Mouse (Mus musculus): ENCODE measurements around the gene Lamb3.

Lamb3 gene

GRCm38 (mm10) chr1:193337787-193338310 is 130.3 kb downstream of the Lamb3 start:
- peak; percentile 47 for DNase-seq (ENCODE audit: low read depth, low spot score)

DNA sequence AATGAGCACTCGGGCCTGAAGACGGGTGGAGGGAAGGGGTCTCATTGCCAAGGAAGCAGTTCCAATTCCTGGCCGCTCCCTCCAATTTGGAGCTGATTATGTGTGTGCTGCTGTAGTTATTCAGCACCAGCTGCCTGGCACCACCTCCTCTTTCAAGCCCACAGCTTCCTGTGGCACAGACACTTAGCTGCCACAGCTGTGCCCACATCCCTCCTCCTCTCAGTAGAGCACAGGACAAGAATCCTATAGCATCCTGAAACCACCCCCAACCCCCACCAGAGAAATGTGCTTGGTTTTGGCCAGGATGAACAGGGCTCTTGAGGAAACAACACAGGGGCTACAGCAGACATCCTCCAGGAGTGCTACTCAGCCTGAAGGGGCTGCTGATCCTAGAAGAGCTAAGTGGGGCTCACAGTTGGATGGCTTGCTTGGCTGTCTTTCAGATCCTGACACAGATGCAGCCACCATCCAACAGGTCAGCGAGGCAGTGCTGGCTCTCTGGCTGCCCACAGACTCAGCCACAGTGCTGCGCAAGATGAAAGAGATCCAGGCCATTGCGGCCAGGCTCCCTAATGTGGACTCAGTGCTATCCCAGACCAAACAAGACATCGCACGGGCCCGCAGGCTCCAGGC is 131.0 kb downstream of the Lamb3 start:
- peak; percentile 75 for DNase-seq (ENCODE audit: low read depth, low spot score)

DNA sequence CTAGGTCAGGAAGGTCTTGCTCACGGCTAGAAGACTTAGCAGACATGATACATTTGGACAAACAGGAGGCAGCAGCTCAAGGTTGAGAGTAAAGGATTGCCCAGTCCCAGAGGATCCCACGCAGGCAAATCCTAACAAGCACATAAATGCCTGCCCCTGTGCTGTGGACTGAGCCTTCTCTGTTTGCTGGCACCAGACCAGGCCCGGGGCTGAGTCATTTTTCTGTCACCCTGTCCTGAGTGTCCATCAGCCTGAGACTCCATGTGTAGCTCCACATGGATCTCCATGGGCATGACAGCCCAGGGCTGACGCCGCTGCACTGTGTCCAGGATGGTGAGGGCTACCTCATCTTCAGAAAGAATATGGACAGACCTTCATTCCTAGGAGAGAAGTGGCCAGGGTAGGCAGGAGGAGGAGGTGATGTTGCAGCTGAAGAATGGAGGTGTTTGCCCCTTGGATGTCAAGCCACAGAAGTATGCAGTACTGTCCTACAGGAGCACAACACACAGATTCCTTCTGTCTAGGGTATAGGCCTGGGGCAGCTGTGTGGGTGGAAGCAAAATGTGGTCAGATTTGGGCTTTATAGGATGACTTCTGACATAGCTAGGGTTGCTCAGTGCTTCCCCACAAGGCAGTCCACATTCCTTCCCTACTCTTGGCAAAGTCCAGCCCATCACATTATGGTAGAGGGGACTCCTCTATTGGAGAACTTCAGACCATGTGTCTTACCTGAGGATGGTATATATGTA is 134.9 kb downstream of the Lamb3 start:
- no peak for DNase-seq (ENCODE audit: low read depth, low spot score)

- no peak for DNase-seq (ENCODE audit: low read depth, low spot score)
Measured at GRCm38 (mm10) chr1:193343853-193344252, 136.4 kb downstream of the Lamb3 start.

GRCm38 (mm10) chr1:193344976-193345375 is 137.5 kb downstream of the Lamb3 start:
- DNase-seq (ENCODE audit: low read depth, low spot score), result peak; percentile 49

DNA sequence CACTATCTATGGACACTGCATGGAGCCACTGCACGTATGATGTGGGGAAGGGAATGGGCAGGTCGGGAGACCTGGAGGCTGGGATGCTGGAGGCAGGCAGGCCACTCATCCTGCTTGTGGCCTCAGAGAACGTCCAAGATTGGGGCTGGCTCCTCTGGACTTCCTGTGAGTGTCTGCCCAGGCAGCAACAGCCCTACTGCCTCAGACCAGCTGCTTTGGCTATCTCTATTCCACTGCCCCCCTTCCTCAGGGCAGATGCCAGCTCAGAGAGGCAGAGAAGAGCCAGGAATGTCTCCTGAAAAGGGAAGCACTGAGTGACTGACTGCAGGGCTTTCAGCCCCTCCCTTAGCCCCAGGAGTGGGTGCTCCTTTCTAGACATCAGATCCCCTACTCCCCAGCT is 139.4 kb downstream of the Lamb3 start:
- DNase-seq (ENCODE audit: low read depth, low spot score), result no peak

DNA sequence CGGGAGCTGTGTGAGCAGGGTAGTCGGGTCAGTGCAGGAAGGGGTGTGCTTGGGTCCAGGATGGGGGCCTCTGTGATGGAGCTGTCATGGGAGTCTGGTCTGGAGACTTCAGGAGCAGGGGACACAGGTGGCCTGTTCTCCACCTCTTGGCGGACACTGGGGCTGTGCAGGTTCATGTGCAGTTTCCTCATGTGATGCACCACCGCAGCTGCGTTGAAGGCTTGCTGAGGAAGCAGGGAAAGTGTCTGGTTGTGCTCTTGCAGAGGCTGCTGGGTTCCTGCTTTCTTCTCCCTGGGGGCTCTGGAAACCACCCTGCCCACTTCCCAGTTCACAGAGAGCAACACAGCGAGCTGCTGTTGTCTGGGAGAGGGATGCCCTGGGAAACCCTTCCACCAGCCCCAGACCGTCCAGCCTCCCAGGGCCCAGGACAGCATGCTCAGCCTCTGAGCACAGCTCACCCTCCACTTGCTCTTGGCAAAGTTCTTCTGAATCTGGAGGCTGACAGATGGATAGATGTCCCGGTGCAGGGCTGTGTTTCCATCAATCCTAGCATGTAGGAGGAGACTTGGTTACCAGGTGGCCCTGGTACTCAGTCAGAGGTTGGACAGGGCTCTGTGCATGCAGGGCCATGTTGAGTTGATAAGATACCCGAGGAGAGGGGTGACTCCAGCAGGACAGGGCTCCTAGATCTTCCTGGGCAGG is 140.9 kb downstream of the Lamb3 start:
- no peak for DNase-seq (ENCODE audit: low read depth, low spot score)

DNA sequence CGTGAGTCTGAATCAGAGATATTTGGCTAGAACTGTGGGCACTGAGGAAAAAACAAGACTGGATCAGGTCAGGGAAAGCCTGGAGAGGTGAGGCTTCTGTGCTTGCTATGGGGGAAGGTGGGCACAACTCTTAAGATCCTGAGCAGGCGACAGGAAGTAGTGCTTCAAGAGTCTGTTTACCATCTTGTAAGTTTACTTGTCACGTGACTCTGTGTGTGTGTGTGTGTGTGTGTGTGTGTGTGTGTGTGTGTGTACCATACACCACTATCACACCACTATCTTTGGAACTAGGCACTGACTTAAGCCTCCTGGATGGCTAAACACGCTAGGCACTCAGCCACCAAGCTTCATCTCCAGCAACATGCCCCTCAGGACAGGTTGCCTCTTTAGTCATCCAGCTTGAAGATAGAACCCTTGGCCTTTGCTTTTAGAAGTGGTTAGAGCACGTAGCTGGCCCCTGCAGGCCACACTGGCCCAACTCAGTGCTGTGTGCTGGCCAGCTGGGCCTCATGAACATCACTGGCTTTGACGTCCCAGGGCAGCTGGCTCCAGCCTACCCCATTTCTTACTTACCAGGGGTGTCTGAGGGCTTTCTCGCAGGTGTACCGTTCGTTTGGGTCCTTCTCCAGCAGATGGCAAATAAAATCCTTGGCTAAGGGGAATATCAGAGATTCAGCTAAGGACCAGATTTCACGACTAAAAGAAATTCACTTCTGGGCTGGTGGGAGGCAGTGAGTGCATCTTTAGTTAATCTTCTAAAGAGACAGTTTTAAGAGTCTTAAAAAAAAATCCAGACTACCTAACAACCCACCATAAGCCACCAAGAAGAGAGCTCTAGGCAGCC is 142.4 kb downstream of the Lamb3 start:
- DNase-seq (ENCODE audit: low read depth, low spot score), result peak; percentile 67

- DNase-seq (ENCODE audit: low read depth, low spot score), result no peak
Measured at GRCm38 (mm10) chr1:193350546-193350801, 143.0 kb downstream of the Lamb3 start.

DNA sequence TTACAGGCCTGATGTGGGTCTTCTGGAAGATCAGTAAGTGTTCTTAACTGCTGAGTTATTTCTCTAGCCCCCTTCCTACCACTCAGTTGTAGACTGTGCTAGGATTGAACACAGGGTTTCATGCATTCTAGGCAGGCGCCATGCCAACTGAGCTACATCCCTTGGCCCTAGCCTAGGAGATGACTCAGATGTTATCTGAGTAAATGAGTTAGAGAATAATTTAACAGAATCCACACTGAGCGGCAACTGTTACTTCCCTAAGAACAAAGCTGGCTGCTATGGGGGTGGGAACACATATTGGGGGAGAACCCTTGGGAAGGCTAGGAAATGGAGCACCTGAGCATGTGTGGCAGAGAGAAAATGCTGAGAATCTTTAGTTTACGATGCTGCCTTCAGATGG is 144.1 kb downstream of the Lamb3 start:
- DNase-seq (ENCODE audit: low read depth, low spot score), result no peak

DNA sequence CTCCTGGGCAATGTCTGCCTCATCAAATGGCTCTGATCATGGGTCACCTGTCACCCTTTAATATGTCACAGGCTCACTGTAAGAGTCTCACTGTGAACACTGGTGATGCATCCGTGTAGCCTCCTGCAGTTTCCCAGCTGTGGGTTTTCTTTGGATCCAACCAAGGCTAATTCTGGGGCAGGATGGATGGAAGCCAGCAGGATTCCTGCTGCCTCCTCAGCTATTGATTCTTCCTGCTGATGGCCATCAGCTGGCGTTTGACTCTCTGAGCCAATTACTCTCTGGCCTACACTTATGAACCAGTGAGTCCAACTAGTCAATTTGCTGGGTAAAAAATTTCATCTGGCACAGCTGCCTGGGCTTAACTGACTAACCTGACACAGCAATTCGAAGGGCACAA is 151.7 kb downstream of the Lamb3 start:
- no peak for DNase-seq (ENCODE audit: low read depth, low spot score)

GRCm38 (mm10) chr1:193361181-193361580 is 153.7 kb downstream of the Lamb3 start:
- no peak for DNase-seq (ENCODE audit: low read depth, low spot score)

DNA sequence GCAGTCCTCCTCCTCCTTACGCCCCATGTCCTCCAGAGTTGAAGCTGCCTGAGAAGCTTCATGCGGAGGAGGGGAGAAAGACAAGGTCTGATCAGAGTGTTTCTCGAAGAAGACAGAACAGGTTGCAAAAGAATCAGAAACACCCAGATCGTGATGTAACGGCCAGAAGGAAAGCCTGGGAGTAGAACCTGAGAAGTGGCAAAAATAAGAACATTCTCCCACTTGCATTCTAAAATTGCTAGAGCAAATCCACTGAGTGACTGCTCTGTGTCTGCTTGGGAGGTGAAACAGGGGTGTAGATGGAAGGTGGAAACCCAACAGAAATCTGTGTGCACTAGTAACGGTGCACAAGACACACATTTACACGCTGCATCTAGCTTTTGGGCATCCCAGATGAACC is 154.6 kb downstream of the Lamb3 start:
- DNase-seq (ENCODE audit: low read depth, low spot score), result no peak

- DNase-seq (ENCODE audit: low read depth, low spot score), result peak; percentile 82
Measured at GRCm38 (mm10) chr1:193363801-193364231, 156.3 kb downstream of the Lamb3 start.

- no peak for DNase-seq (ENCODE audit: low read depth, low spot score)
Measured at GRCm38 (mm10) chr1:193368055-193368454, 160.6 kb downstream of the Lamb3 start.

DNA sequence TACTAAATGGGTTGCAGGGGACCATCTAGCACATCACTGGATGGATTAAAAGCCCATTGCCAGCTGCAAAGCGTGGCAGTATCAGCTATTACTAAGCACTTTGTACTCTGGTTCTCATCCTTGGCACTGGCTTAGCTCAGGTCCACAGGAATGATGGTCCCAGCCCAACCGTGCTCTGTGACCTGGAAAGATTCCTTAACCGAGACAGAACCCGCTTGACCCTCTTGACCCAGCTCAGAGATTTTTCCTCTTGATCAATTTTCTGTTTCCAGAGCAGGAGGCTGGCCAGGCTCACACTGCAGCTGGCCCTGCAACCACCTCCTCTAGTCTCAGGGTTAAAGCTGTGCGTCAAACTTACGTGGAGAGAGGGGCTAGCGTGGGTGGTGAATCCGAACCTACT is 161.6 kb downstream of the Lamb3 start:
- DNase-seq (ENCODE audit: low read depth, low spot score), result no peak

DNA sequence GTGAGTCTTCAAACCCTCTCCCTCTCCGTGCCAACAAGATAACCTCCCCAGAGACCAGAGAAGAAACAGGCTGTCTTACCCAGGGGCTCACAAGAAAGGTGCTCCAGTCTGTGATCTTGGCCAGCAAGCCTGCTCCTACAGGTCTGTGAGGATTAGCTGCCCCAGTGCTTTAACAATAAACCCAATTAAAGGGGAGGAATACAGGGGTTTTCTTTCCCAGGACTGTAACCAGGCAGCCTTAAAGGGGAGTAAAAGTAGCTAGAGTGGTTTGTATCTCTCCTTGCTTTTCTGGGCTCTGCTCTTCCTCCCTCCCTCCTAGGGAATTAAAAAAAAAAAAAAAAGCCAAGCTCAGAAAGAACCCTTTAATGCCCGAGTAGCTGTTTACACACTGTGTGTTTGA is 162.6 kb downstream of the Lamb3 start, which contains the start of gene Camk1g:
TSS of gene Camk1g (minus strand) at position 203 of the 400 bp plus-strand sequence.
- DNase-seq (ENCODE audit: low read depth, low spot score), result no peak

DNA sequence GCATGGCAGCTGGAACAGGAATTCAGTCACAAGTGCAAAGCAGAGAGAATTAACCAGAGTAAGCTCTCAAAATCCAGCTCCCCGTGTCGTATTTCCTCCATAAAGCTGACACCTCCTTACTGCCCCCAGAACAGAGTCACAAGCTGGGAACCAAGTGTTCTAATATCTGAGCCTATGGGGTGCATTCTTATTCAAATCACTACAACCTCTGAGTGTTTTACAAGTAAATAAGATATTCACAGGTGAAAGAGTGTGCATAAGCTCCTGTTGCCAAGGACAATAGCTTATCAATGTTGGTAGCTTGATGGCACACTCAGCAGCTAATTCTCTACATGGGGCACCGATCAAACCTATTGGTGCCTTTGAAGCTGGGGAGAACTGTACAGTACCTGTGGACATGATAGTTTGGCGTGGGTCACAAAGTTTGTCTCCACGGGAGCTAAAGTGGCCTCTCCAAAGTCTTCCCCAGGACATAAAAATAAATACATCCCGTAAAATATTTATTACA is 166.5 kb downstream of the Lamb3 start:
- DNase-seq (ENCODE audit: low read depth, low spot score), result no peak

DNA sequence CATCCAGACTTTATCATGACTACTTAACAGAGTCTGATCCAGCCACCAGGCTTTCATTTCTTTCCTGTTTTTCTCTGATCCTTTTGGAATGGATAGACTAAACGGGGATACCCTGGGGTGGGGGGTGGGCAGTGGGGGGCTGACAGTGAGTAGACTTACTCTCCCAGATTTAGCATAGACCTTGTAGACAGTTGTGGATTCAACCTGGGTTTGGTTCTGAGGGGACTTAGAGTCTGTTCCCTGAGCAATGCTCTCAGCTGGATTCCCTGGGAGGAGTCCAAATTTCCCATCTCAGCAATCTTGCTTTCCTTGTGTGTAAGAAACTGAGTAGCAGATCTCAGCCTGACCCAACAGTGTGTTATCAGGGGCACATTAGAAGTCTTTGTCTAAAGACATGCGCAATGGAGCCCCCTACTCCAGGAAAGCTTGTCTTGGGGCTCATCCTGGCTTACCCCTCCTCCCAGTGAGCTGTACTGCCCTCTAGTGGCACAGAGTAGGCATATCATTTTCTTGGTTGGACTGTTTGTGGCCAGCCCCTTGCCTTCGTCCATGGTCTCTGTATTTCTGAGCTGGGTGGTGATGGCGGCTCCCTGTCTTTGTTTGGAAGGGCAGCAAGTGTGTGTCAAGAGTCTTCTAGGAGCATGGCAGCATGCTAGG is 169.1 kb downstream of the Lamb3 start:
- peak; percentile 78 for DNase-seq (ENCODE audit: low read depth, low spot score)

DNA sequence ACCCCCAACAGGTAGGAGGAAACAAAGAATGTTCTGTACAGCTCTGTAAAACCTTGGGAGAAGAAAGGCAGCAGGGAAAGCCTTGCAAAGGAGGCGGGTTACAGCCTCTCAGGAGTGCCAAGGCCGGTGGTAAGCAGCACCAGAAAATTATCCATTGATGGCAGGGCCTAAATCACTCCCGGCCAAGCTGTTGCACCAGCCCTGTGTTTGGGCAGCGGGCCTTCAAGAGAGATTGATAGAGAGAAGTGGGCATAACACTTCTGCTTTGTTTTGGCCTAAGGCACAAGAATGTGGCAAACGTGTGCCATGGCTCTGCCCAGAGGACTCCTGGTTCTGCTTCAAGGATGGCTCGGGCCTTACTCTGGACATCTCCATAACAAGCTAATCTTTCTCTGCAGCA is 172.1 kb downstream of the Lamb3 start:
- DNase-seq (ENCODE audit: low read depth, low spot score), result no peak

GRCm38 (mm10) chr1:193380877-193381276 is 173.4 kb downstream of the Lamb3 start:
- no peak for DNase-seq (ENCODE audit: low read depth, low spot score)
